Mouse (Mus musculus) left cerebral cortex, postnatal 36 days (tissue): ENCODE results near the gene Mex3d. TPM values are rescaled to one million over a fixed set of nuclear protein-coding genes. Genes with fewer than 3 reads are reported as not detected.
"Not testable (repeated sequence)": the region's sequence is repeated elsewhere in the genome, so short reads cannot be mapped to it uniquely, and the experiment has no call there.

Source experiments
- DNase-seq, 2 experiments: peaks; one replicate each; pipeline ENCODE4 v3.0.0; 2021 to 2022; ENCODE audit warnings: low spot score in 2 of 2, mixed read lengths in 1 of 2
- intact Hi-C: fragments of 180-260 bp; cut with DNase I; formaldehyde crosslinking; loops from one replicate; pipeline ENCODE4 v1.15.1; 2025
- total RNA-seq, 2 experiments: library from RNA; stranded (reverse); gene quantifications; 2 replicates each; pipeline ENCODE4 v1.2.3; 2021

Gene Mex3d
- total RNA-seq, 2 experiments from 2014 or later, result 18.1 to 23.4 TPM

GRCm38 (mm10) chr10:80367954-80368353 is 19.5 kb downstream of the Mex3d start:
- intact Hi-C loops, result no loop called here
- DNase-seq, result no peak

- intact Hi-C loops, result no loop called here
- no peak for DNase-seq
Measured at GRCm38 (mm10) chr10:80365736-80366135, 21.7 kb downstream of the Mex3d start.

- intact Hi-C loops, result no loop called here
- DNase-seq, result no peak
Measured at GRCm38 (mm10) chr10:80363734-80364133, 23.7 kb downstream of the Mex3d start.

- DNase-seq, result no peak
- intact Hi-C loops, result no loop called here
Measured at GRCm38 (mm10) chr10:80357994-80358639, 29.3 kb downstream of the Mex3d start.

GRCm38 (mm10) chr10:80357336-80357735 is 30.1 kb downstream of the Mex3d start:
- peak in 1 of 2 experiments; percentile 42 for DNase-seq
- intact Hi-C loops, result no loop called here

DNA sequence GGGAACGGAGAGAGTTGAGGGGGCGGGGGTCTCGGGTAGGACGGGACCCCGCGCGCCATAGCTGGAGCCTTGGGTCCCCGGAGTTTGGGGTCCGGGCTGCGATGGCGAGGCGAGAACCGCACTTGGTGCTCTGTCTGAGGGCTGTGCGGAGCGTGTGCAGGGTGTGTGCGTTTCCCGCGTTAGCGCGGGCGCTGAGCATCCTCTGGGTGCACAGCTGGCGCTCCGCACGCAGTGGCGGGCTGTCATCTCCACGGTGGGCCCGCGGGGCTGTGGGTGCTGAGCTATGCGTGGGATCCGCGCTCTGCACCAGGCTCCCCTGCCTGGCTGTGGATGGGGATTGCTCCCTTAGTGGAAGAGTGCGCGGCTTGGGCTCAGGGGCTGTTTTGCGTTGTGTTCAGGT is 30.7 kb downstream of the Mex3d start:
- DNase-seq, result no peak
- intact Hi-C loops, result no loop called here

DNA sequence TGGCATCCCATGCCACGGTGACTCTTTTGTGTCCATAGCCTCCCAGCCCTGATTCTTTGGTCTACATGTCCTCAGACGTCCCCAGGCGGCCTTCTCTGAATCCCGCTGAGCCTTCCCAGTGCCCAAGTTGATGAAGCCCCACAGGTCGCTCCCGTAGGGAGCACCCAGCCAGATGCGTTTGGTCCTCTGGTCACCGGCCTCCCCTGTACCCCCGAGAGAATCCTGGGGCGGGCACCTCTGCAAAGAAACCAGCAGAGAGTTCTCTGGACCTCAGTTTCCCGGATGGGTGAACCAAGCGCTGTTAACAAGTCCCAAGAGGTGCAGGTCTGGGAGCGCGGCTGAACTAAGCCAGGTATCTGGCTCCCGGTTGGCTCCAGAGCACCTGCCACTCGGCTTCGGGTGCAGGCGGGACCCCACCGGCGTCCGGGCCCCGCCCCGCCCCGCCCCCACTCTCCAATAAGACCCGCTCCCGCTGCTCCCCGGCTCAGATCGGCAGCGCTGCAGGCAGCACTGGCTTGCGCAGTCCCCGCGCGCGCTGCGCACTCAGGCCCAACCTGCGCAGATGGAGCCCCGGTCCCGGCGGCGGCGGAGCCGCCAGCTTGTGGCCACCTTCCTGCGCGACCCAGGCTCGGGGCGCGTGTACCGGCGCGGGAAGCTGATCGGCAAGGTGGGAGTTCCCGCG is 31.3 kb downstream of the Mex3d start, which contains the start of gene Plk5:
TSS of gene Plk5 (plus strand) at position 459 of the 682 bp plus-strand sequence.
- peak in 1 of 2 experiments; percentile 57 for DNase-seq
- intact Hi-C loops, result no loop called here

- DNase-seq, result no peak
- intact Hi-C loops, result no loop called here
Measured at GRCm38 (mm10) chr10:80355431-80355830, 32.0 kb downstream of the Mex3d start.

DNA sequence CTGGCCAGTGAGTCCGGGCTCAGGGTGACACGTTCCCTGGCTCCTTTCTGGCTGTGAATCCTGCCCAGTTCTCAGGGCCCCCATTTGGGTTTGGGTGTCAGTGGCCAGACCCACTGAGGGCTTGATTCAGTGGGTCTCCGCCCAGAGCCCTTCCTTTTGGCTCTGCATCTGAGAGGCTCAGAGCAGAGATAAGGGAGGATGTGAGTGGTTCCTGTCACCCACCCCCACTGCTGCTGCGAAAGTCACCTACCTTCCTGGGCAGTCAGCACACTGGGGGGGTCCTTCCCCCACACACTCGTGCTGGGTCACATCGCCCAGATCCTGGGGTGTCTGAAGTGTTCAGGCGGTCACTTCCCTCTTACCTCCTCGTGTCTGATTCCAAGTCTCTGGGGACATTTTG is 34.7 kb downstream of the Mex3d start:
- intact Hi-C loops, result no loop called here
- DNase-seq, result no peak

DNA sequence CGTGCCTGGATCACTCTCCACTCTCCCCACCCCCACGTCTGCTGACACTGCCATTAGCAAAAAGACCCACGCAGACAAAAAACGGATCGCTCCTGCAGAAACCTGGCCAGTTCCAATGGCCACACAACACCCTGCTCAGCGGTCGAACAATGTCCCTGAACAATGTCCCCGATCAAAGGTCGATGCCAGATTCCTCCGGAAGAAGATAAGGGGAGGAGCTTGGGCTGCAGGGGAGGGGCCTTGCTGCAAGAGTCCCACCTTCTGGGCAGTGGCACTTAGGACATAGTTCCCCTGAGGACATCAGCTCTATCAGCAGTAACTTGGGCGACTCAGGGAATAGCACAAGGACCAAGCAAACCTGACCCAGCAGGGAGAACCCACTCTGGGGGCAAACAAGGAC is 35.6 kb downstream of the Mex3d start:
- no peak for DNase-seq
- intact Hi-C loops, result no loop called here

DNA sequence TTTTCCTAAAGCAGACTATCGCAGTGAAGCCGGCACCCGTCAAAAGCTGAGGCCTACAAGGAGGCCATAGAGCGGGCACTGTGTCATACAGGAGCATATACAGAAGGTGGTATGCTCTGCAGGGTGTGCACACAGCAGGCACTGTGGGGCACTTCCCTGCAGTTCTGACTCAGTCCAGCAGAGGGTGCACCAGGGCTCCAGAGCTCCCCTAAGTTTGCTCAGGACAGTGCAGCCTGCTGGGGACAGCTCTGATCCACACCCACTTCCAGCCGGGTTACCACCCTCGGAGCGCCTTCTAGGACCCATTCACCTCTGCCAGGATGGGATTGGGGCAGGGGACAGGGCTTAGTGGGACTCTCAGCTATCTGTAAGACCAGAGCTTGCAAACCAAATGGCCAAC is 37.2 kb downstream of the Mex3d start:
- intact Hi-C loops, result no loop called here
- DNase-seq, result peak; percentile 73 to 83

GRCm38 (mm10) chr10:80348981-80349380 is 38.5 kb downstream of the Mex3d start:
- intact Hi-C loops, result no loop called here

DNA sequence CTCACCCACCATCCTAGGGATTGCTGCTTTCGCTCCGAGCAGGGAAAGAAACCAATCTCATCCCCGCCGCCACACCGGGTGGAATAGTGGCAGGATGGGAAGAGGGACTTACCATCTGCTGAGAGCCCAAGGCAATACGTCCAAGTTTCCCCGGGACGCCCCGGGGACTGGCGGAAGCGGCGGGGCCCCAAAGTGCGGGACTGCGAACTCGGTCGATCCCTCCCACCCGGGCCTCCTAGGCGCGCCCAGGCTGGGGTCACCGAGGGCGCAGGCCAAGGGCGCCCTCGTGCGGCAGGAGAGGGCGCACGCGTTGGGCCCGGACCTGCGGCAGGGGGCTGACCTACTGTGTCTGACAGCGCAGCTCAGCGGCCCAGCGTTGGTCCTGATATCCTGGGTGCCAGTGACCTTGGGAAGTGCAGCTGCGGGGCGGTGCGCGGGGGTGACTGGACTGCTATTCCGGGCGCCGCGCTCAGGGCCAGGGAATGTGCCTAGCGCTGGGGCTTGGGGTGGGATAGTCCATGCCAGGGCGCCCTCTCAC is 39.1 kb downstream of the Mex3d start, which contains the start of gene Adamtsl5:
TSS of gene Adamtsl5 (minus strand) at position 169 of the 538 bp plus-strand sequence.
- intact Hi-C loops, result no loop called here
- DNase-seq, result no peak

More at GRCm38 (mm10) chr10:80348981-80349380, 38.5 kb downstream of the Mex3d start:
- DNase-seq, result no peak

- DNase-seq, result no peak
- intact Hi-C loops, result no loop called here
Measured at GRCm38 (mm10) chr10:80347514-80347967, 39.9 kb downstream of the Mex3d start.

- intact Hi-C loops, DNase-seq: not testable (repeated sequence)
Measured at GRCm38 (mm10) chr10:80345929-80346328, 41.5 kb downstream of the Mex3d start.

GRCm38 (mm10) chr10:80345122-80345521 is 42.3 kb downstream of the Mex3d start:
- DNase-seq, result no peak
- intact Hi-C loops, result no loop called here

GRCm38 (mm10) chr10:80344131-80344661 is 43.3 kb downstream of the Mex3d start:
- intact Hi-C loops, result no loop called here
- DNase-seq, result no peak

DNA sequence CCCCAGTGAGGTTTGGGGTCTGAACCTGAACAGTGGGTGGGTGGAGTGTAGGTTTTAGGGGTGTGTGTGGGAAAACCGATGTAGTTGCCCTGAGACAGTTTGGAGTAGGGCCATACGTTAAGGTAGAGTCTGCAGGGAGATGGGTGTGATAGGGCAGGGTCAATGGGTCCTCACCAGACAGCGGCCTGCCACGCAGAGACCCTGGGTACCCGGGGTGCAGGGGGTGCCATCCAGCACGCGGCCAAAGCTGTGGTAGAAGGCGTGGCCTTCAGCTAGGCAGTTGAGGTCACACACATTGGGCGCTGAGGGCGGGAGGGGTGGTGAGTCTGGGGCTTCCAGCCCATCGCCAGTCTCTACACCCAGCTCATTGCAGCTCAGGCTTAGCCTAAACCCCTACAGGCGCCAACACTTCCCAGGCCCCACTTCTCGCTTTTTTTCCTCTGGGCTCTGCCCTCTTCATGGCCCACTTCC is 44.0 kb downstream of the Mex3d start:
- intact Hi-C loops, result no loop called here
- DNase-seq, result no peak

GRCm38 (mm10) chr10:80342749-80343424 is 44.6 kb downstream of the Mex3d start:
- DNase-seq, result no peak

GRCm38 (mm10) chr10:80342305-80342748 is 45.1 kb downstream of the Mex3d start:
- no peak for DNase-seq
- intact Hi-C loops, result no loop called here

More at GRCm38 (mm10) chr10:80342749-80343424, 44.6 kb downstream of the Mex3d start:
- intact Hi-C loops, result no loop called here
